Mouse (Mus musculus) midbrain, embryonic 16.5 days (tissue): ENCODE measurements around the gene Sln. TPM values are rescaled to one million over a fixed set of nuclear protein-coding genes. Genes with fewer than 3 reads are reported as not detected.

ENCODE experiments used
- ATAC-seq: fragments of 200-750 bp; cut with Nextera tagmentation; 2 replicates; pipeline ENCODE4 v1.8.0; 2017; ENCODE audit warnings: moderate TSS enrichment
- H3K27ac ChIP-seq: fragments of 300-500 bp; sonication (generic); 2 replicates; pipeline ENCODE4 v1.5.1; 2014; ENCODE audit warnings: mild to moderate bottlenecking, low read length, mixed read lengths
- H3K27me3 ChIP-seq: fragments of 300-500 bp; sonication (generic); 2 replicates; pipeline ENCODE4 v1.6.1; 2014; ENCODE audit warnings: low read depth, low read length, mixed read lengths; ENCODE audit not compliant: control insufficient read depth, insufficient read depth
- H3K36me3 ChIP-seq: fragments of 300-500 bp; sonication (generic); 2 replicates; pipeline ENCODE4 v1.6.1; 2014; ENCODE audit warnings: mild to moderate bottlenecking, low read length, moderate library complexity, mixed read lengths; ENCODE audit not compliant: control insufficient read depth, insufficient read depth
- H3K4me1 ChIP-seq: fragments of 300-500 bp; sonication (generic); 2 replicates; pipeline ENCODE4 v1.6.1; 2014; ENCODE audit warnings: mild to moderate bottlenecking, low read length, mixed read lengths; ENCODE audit not compliant: control insufficient read depth, insufficient read depth
- H3K4me2 ChIP-seq: fragments of 300-500 bp; sonication (generic); 2 replicates; pipeline ENCODE4 v1.6.1; 2014; ENCODE audit warnings: mild to moderate bottlenecking, low read length, mixed read lengths
- H3K4me3 ChIP-seq: fragments of 300-500 bp; sonication (generic); 2 replicates; pipeline ENCODE4 v1.5.1; 2014; ENCODE audit warnings: low read depth, mild to moderate bottlenecking, low read length, moderate library complexity, mixed read lengths
- H3K9ac ChIP-seq: fragments of 300-500 bp; sonication (generic); 2 replicates; pipeline ENCODE4 v1.6.1; 2014; ENCODE audit warnings: low read depth, low read length, mixed read lengths
- H3K9me3 ChIP-seq: fragments of 300-500 bp; sonication (generic); replicated peaks from 2 replicates; pipeline ENCODE4 v1.6.1; 2014; ENCODE audit warnings: mild to moderate bottlenecking, low read length, mixed read lengths; ENCODE audit not compliant: control insufficient read depth, poor library complexity, severe bottlenecking
- WGBS: fragments of 180-500 bp; shearing (Covaris S2); extraction: QIAGEN DNeasy Blood & Tissue Kit; methylation state at CpG from one replicate; pipeline ENCODE4 v1.1.7; 2014; 5-methylcytosine and 5-hydroxymethylcytosine counted together
- polyA plus RNA-seq: library from polyadenylated mRNA; unstranded; fragments of >200 nt; fragmentation: Nextera tagmentation; extraction: Ambion mirVana; gene quantifications from 2 replicates; pipeline ENCODE4 v1.2.1, GENCODE M21; 2015

The Sln gene
- polyA plus RNA-seq, 1 experiment from 2014 or later = 0.31 TPM

- H3K4me3 ChIP-seq = no peak overlapping the region
- ATAC-seq = no peak
These were observed 14.0 kb upstream of the Sln start for GRCm38 (mm10) chr9:53835976-53836375.

GRCm38 (mm10) chr9:53838816-53839215 is 11.1 kb upstream of the Sln start:
- no peaks in the 10 kb centered on the region for H3K27me3 ChIP-seq
- no peak for ATAC-seq
- H3K9me3 ChIP-seq = no peaks in the 10 kb centered on the region
- 80% methylated on average over 8 of the region's 8 CpGs for WGBS
- H3K4me3 ChIP-seq = no peak overlapping the region
- no peak overlapping the region for H3K9ac ChIP-seq
- H3K27ac ChIP-seq = no peak overlapping the region
- no peak overlapping the region for H3K4me2 ChIP-seq
- no peaks in the 10 kb centered on the region for H3K36me3 ChIP-seq
- no peaks in the 10 kb centered on the region for H3K4me1 ChIP-seq

More at GRCm38 (mm10) chr9:53835976-53836375, 14.0 kb upstream of the Sln start:
- WGBS = 64% methylated on average over 4 of the region's 4 CpGs
- no peak overlapping the region for H3K27ac ChIP-seq
- H3K36me3 ChIP-seq = no peaks in the 10 kb centered on the region
- H3K9ac ChIP-seq = no peak overlapping the region
- H3K27me3 ChIP-seq = no peaks in the 10 kb centered on the region
- no peaks in the 10 kb centered on the region for H3K4me1 ChIP-seq
- H3K9me3 ChIP-seq = no peaks in the 10 kb centered on the region
- H3K4me2 ChIP-seq = no peak overlapping the region

- H3K27ac ChIP-seq = no peak overlapping the region
- no peak for ATAC-seq
- H3K36me3 ChIP-seq = no peaks in the 10 kb centered on the region
- no peaks in the 10 kb centered on the region for H3K27me3 ChIP-seq
- H3K9ac ChIP-seq = no peak overlapping the region
- no peak overlapping the region for H3K4me3 ChIP-seq
- no peaks in the 10 kb centered on the region for H3K9me3 ChIP-seq
- 68% methylated on average over 8 of the region's 8 CpGs for WGBS
- no peak overlapping the region for H3K4me2 ChIP-seq
- H3K4me1 ChIP-seq = no peaks in the 10 kb centered on the region
These were observed 1.4 kb upstream of the Sln start for GRCm38 (mm10) chr9:53848548-53848947.

- H3K27me3 ChIP-seq = no peaks in the 10 kb centered on the region
- WGBS = 85% methylated on average over 4 of the region's 4 CpGs
- H3K36me3 ChIP-seq = no peaks in the 10 kb centered on the region
- no peak overlapping the region for H3K27ac ChIP-seq
- H3K4me1 ChIP-seq = no peaks in the 10 kb centered on the region
- no peaks in the 10 kb centered on the region for H3K9me3 ChIP-seq
- H3K4me2 ChIP-seq = no peak overlapping the region
- H3K4me3 ChIP-seq = no peak overlapping the region
- no peak for ATAC-seq
- no peak overlapping the region for H3K9ac ChIP-seq
These were observed 2.2 kb downstream of the Sln start for GRCm38 (mm10) chr9:53852158-53852557.

GRCm38 (mm10) chr9:53853672-53854071 is 3.7 kb downstream of the Sln start:
- no peak overlapping the region for H3K9ac ChIP-seq
- H3K27ac ChIP-seq = no peak overlapping the region
- 71% methylated on average over 1 of the region's 1 CpGs for WGBS
- H3K4me2 ChIP-seq = no peak overlapping the region
- H3K4me1 ChIP-seq = no peaks in the 10 kb centered on the region
- no peak overlapping the region for H3K4me3 ChIP-seq
- no peaks in the 10 kb centered on the region for H3K9me3 ChIP-seq
- no peaks in the 10 kb centered on the region for H3K27me3 ChIP-seq
- no peaks in the 10 kb centered on the region for H3K36me3 ChIP-seq
- ATAC-seq = no peak

GRCm38 (mm10) chr9:53854525-53854924 is 4.6 kb downstream of the Sln start:
- Histone ChIP-seq H3K4me1 (no peaks in the 10 kb centered on the region), H3K36me3 (no peaks in the 10 kb centered on the region), H3K27me3 (no peaks in the 10 kb centered on the region), H3K4me3 (no peak overlapping the region), H3K9ac (no peak overlapping the region), H3K9me3 (no peaks in the 10 kb centered on the region), H3K27ac (no peak overlapping the region), H3K4me2 (no peak overlapping the region)
- WGBS = 97% methylated on average over 1 of the region's 1 CpGs
- ATAC-seq = no peak

- 83% methylated on average over 5 of the region's 5 CpGs for WGBS
These were observed 7.9 kb downstream of the Sln start for GRCm38 (mm10) chr9:53857864-53858263.

GRCm38 (mm10) chr9:53873239-53873638 is 23.3 kb downstream of the Sln start:
- Histone ChIP-seq H3K9ac (no peak overlapping the region), H3K4me3 (no peak overlapping the region), H3K9me3 (no peaks in the 10 kb centered on the region), H3K27me3 (no peaks in the 10 kb centered on the region), H3K4me1 (no peaks in the 10 kb centered on the region), H3K27ac (no peak overlapping the region), H3K36me3 (no peaks in the 10 kb centered on the region), H3K4me2 (no peak overlapping the region)
- ATAC-seq = no peak
- 90% methylated on average over 8 of the region's 8 CpGs for WGBS

More at GRCm38 (mm10) chr9:53857864-53858263, 7.9 kb downstream of the Sln start:
- H3K4me1 ChIP-seq = no peaks in the 10 kb centered on the region
- no peaks in the 10 kb centered on the region for H3K27me3 ChIP-seq
- H3K27ac ChIP-seq = no peak overlapping the region
- H3K36me3 ChIP-seq = no peaks in the 10 kb centered on the region
- no peak overlapping the region for H3K9ac ChIP-seq
- H3K4me3 ChIP-seq = no peak overlapping the region
- no peaks in the 10 kb centered on the region for H3K9me3 ChIP-seq
- no peak overlapping the region for H3K4me2 ChIP-seq
- ATAC-seq = no peak

GRCm38 (mm10) chr9:53877423-53877822 is 27.5 kb downstream of the Sln start:
- no peaks in the 10 kb centered on the region for H3K4me1 ChIP-seq
- WGBS = 57% methylated on average over 2 of the region's 2 CpGs
- no peak overlapping the region for H3K4me3 ChIP-seq
- H3K27ac ChIP-seq = no peak overlapping the region
- H3K27me3 ChIP-seq = no peaks in the 10 kb centered on the region
- ATAC-seq = no peak
- no peak overlapping the region for H3K9ac ChIP-seq
- no peaks in the 10 kb centered on the region for H3K9me3 ChIP-seq
- H3K4me2 ChIP-seq = no peak overlapping the region
- H3K36me3 ChIP-seq = no peaks in the 10 kb centered on the region
